Mouse (Mus musculus) limb, embryonic 11.5 days (tissue): Measurements from ENCODE around the gene Rnf208. TPM values are rescaled to one million over a fixed set of nuclear protein-coding genes. Genes with fewer than 3 reads are reported as not detected.
A peak's percentile ranks its signal among the peaks of the same experiment; 100 is the strongest.

Experiments
- ATAC-seq: fragments of 200-750 bp; cut with Nextera tagmentation; 2 replicates; pipeline ENCODE4 v1.8.0; 2017; ENCODE audit warnings: low read depth; ENCODE audit not compliant: insufficient number of reproducible peaks, low FRiP score, low TSS enrichment
- DNase-seq: peaks from one replicate; pipeline ENCODE4 v3.0.0-alpha.2; 2015; ENCODE audit warnings: low spot score
- H3K27ac ChIP-seq: fragments of 300-500 bp; sonication (generic); replicated peaks from 2 replicates; pipeline ENCODE4 v1.5.1; 2014; ENCODE audit warnings: low read depth, mild to moderate bottlenecking, low read length
- H3K27me3 ChIP-seq: fragments of 300-500 bp; sonication (generic); 2 replicates; pipeline ENCODE4 v1.6.1; 2014; ENCODE audit warnings: mild to moderate bottlenecking, low read length, mixed read lengths; ENCODE audit not compliant: control insufficient read depth, insufficient read depth
- H3K36me3 ChIP-seq: fragments of 300-500 bp; sonication (generic); 2 replicates; pipeline ENCODE4 v1.6.1; 2014; ENCODE audit warnings: mild to moderate bottlenecking, low read length, moderate library complexity, mixed read lengths; ENCODE audit not compliant: control insufficient read depth, insufficient read depth
- H3K4me1 ChIP-seq: fragments of 300-500 bp; sonication (generic); 2 replicates; pipeline ENCODE4 v1.6.1; 2014; ENCODE audit warnings: low read length, mixed read lengths; ENCODE audit not compliant: control insufficient read depth, insufficient read depth
- H3K4me2 ChIP-seq: fragments of 300-500 bp; sonication (generic); 2 replicates; pipeline ENCODE4 v1.6.1; 2014; ENCODE audit warnings: low read depth, mild to moderate bottlenecking, moderate library complexity; ENCODE audit not compliant: severe bottlenecking
- H3K4me3 ChIP-seq: fragments of 300-500 bp; sonication (generic); 2 replicates; pipeline ENCODE4 v1.5.1; 2014; ENCODE audit warnings: low read depth, low read length
- H3K9ac ChIP-seq: fragments of 300-500 bp; sonication (generic); 2 replicates; pipeline ENCODE4 v1.6.1; 2014; ENCODE audit warnings: mild to moderate bottlenecking, low read length
- H3K9me3 ChIP-seq: fragments of 300-500 bp; sonication (generic); 2 replicates; pipeline ENCODE4 v1.6.1; 2016; ENCODE audit warnings: low read length; ENCODE audit not compliant: control insufficient read depth
- WGBS: fragments of 180-500 bp; shearing (Covaris S2); extraction: QIAGEN DNeasy Blood & Tissue Kit; methylation state at CpG from one replicate; pipeline ENCODE4 v1.1.7; 2014; 5-methylcytosine and 5-hydroxymethylcytosine counted together
- polyA plus RNA-seq: library from polyadenylated mRNA; unstranded; fragments of >200 nt; fragmentation: Nextera tagmentation; extraction: Ambion mirVana; gene quantifications from 2 replicates; pipeline ENCODE4 v1.2.1, GENCODE M21; 2014

Rnf208 gene
- 6.5 and 8.8 TPM in 2 replicates for polyA plus RNA-seq

- under 1% methylated on average over 44 of the region's 59 CpGs for WGBS
- ATAC-seq = no peak
- DNase-seq = peak; percentile 45
Measured at GRCm38 (mm10) chr2:25242101-25242506, at the start of gene Rnf208, which contains the start of gene Cysrt1. TSS of gene Rnf208 (plus strand) at chr2:25242255. TSS of gene Cysrt1 (minus strand) at chr2:25242452.

GRCm38 (mm10) chr2:25193330-25193770 is 48.7 kb upstream of the Rnf208 start:
- H3K4me2 ChIP-seq = no peak overlapping the region
- H3K4me1 ChIP-seq = peaks cover 8% of the 10 kb centered on the region; the same call in 1 of the 2 replicates
- ATAC-seq (0 out of 2 replicates have a peak, but pooled peaks have one; percentile 65), DNase-seq (peak; percentile 90)
- H3K27me3 ChIP-seq = peaks cover 22% of the 10 kb centered on the region
- H3K36me3 ChIP-seq = no peaks in the 10 kb centered on the region
- H3K9me3 ChIP-seq = no peaks in the 10 kb centered on the region
- WGBS = 2% methylated on average over 6 of the region's 6 CpGs
- H3K27ac ChIP-seq = no peak overlapping the region
- no peak overlapping the region for H3K9ac ChIP-seq
- no peak overlapping the region for H3K4me3 ChIP-seq

More at GRCm38 (mm10) chr2:25242101-25242506, at the start of gene Rnf208, which contains the start of gene Cysrt1:
- H3K27ac ChIP-seq = no peak within 1 kb of the TSS
- no peaks in the 10 kb centered on the region for H3K9me3 ChIP-seq
- peaks cover 29% of the 10 kb centered on the region for H3K27me3 ChIP-seq
- peaks cover 11% of the 10 kb centered on the region; the same call in 1 of the 2 replicates for H3K4me1 ChIP-seq
- H3K36me3 ChIP-seq = peaks cover 5% of the 10 kb centered on the region
- peak within 1 kb of the TSS; percentile 40 for H3K9ac ChIP-seq
- H3K4me3 ChIP-seq = peak within 1 kb of the TSS; percentile 43
- H3K4me2 ChIP-seq = peak within 1 kb of the TSS; percentile 96

- no peak for DNase-seq
- Histone ChIP-seq H3K27me3 (peaks cover 22% of the 10 kb centered on the region), H3K4me1 (peaks cover 8% of the 10 kb centered on the region; the same call in 1 of the 2 replicates), H3K4me2 (no peak overlapping the region), H3K36me3 (no peaks in the 10 kb centered on the region), H3K27ac (no peak overlapping the region), H3K9ac (no peak overlapping the region), H3K4me3 (no peak overlapping the region), H3K9me3 (no peaks in the 10 kb centered on the region)
- WGBS = 77% methylated on average over 5 of the region's 5 CpGs
- no peak for ATAC-seq
Measured at GRCm38 (mm10) chr2:25194006-25194405, 48.0 kb upstream of the Rnf208 start.

- Histone ChIP-seq H3K27me3 (peaks cover 22% of the 10 kb centered on the region), H3K4me3 (no peak overlapping the region), H3K4me1 (peaks cover 8% of the 10 kb centered on the region; the same call in 1 of the 2 replicates), H3K27ac (no peak overlapping the region), H3K4me2 (no peak overlapping the region), H3K9ac (no peak overlapping the region), H3K9me3 (no peaks in the 10 kb centered on the region), H3K36me3 (peaks cover 1% of the 10 kb centered on the region)
- 86% methylated on average over 17 of the region's 17 CpGs for WGBS
- ATAC-seq (no peak), DNase-seq (no peak)
Measured at GRCm38 (mm10) chr2:25194486-25195171, 47.4 kb upstream of the Rnf208 start.

- Histone ChIP-seq H3K9ac (no peak overlapping the region), H3K4me3 (peak overlapping the region; percentile 20), H3K36me3 (peaks cover 9% of the 10 kb centered on the region), H3K4me1 (peaks cover 8% of the 10 kb centered on the region; the same call in 1 of the 2 replicates), H3K27me3 (peaks cover 22% of the 10 kb centered on the region), H3K4me2 (peak overlapping the region; percentile 40), H3K9me3 (no peaks in the 10 kb centered on the region), H3K27ac (no peak overlapping the region)
- ATAC-seq = no peak
- DNase-seq = no peak
- 18% methylated on average over 55 of the region's 55 CpGs for WGBS
Measured at GRCm38 (mm10) chr2:25195211-25196156, 46.6 kb upstream of the Rnf208 start.

- H3K9me3 ChIP-seq = no peaks in the 10 kb centered on the region
- WGBS = 8% methylated on average over 8 of the region's 8 CpGs
- ATAC-seq = no peak
- H3K27ac ChIP-seq = no peak within 1 kb of the TSS
- 0 out of 2 replicates have a peak within 1 kb of the TSS, but pooled peaks have one; percentile 8 for H3K4me3 ChIP-seq
- H3K36me3 ChIP-seq = peaks cover 16% of the 10 kb centered on the region
- H3K4me1 ChIP-seq = peaks cover 8% of the 10 kb centered on the region; the same call in 1 of the 2 replicates
- peak; percentile 52 for DNase-seq
- H3K9ac ChIP-seq = no peak within 1 kb of the TSS; the same call in 1 of the 2 replicates
- peaks cover 22% of the 10 kb centered on the region for H3K27me3 ChIP-seq
- H3K4me2 ChIP-seq = peak within 1 kb of the TSS; percentile 40
Measured at GRCm38 (mm10) chr2:25196172-25196954, 45.7 kb upstream of the Rnf208 start, which contains the start of gene Tor4a. TSS of gene Tor4a (minus strand) at chr2:25196886.

DNA sequence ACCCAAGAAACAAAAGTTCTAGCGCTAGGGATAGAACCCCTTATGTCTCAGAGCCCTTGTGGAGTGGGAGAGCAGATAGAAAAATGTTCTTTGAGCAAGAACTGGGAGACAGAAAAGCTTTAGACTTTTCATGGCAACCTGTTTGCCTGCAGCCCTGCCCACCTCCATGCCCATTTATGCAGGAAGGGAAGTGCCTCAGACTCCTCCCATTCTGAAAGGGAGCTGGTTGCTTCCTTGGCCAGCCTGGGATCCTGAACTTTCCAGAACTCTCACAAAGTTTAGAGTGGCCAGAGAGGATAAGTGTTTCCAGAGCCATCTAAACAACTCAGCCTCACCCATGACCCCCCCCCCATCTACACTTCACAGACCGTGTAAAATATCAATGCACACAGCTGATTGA is 44.9 kb upstream of the Rnf208 start:
- ATAC-seq = no peak
- Histone ChIP-seq H3K4me1 (peaks cover 8% of the 10 kb centered on the region; the same call in 1 of the 2 replicates), H3K4me2 (peak overlapping the region; percentile 40; the same call in 1 of the 2 replicates), H3K9ac (no peak overlapping the region), H3K27me3 (peaks cover 22% of the 10 kb centered on the region), H3K9me3 (no peaks in the 10 kb centered on the region), H3K36me3 (peaks cover 17% of the 10 kb centered on the region), H3K4me3 (no peak overlapping the region), H3K27ac (no peak overlapping the region)
- WGBS = 40% methylated on average over 2 of the region's 2 CpGs
- no peak for DNase-seq
